Mouse (Mus musculus): ENCODE results near the gene Hivep2.

Hivep2 gene

GRCm38 (mm10) chr10:14168869-14169566 lies 203.1 kb downstream of the Hivep2 start:
- peak; percentile 18 for DNase-seq

- DNase-seq, result no peak
Measured at GRCm38 (mm10) chr10:14174124-14174523, 208.2 kb downstream of the Hivep2 start.

- DNase-seq, result no peak
Measured at GRCm38 (mm10) chr10:14179424-14180339, 213.8 kb downstream of the Hivep2 start.

GRCm38 (mm10) chr10:14186352-14186976 lies 220.6 kb downstream of the Hivep2 start:
- no peak for DNase-seq

- DNase-seq, result no peak
Measured at GRCm38 (mm10) chr10:14189050-14189449, 223.2 kb downstream of the Hivep2 start.

GRCm38 (mm10) chr10:14191202-14191601 lies 225.3 kb downstream of the Hivep2 start:
- DNase-seq, result peak; percentile 14

- no peak for DNase-seq
Measured at GRCm38 (mm10) chr10:14192156-14192555, 226.3 kb downstream of the Hivep2 start.

- DNase-seq, result no peak
Measured at GRCm38 (mm10) chr10:14193702-14194101, 227.8 kb downstream of the Hivep2 start.

- DNase-seq, result peak; percentile 62
Measured at GRCm38 (mm10) chr10:14195778-14196650, 230.1 kb downstream of the Hivep2 start.

- no peak for DNase-seq
Measured at GRCm38 (mm10) chr10:14196785-14197184, 230.9 kb downstream of the Hivep2 start.

- no peak for DNase-seq
Measured at GRCm38 (mm10) chr10:14197261-14197660, 231.4 kb downstream of the Hivep2 start.

- DNase-seq, result no peak
Measured at GRCm38 (mm10) chr10:14199332-14199731, 233.5 kb downstream of the Hivep2 start.

- peak; percentile 60 for DNase-seq
Measured at GRCm38 (mm10) chr10:14200310-14200709, 234.4 kb downstream of the Hivep2 start.

All from kidney, postnatal 14 days (tissue).